Mouse (Mus musculus) olfactory bulb, adult 2 months (tissue): ENCODE measurements around the gene Cplx1.

Source experiments
- CTCF ChIP-seq: fragments of 200-500 bp; IDR thresholded peaks from 2 replicates; pipeline ENCODE4 v1.5.1; 2012; ENCODE audit warnings: low read depth, mild to moderate bottlenecking, low read length, moderate library complexity; ENCODE audit not compliant: insufficient read depth
- POLR2A ChIP-seq: fragments of 200-500 bp; IDR thresholded peaks from 2 replicates; pipeline ENCODE4 v1.6.1; 2012; ENCODE audit warnings: mild to moderate bottlenecking, low read depth, low read length, moderate library complexity; ENCODE audit not compliant: insufficient read depth

DNA sequence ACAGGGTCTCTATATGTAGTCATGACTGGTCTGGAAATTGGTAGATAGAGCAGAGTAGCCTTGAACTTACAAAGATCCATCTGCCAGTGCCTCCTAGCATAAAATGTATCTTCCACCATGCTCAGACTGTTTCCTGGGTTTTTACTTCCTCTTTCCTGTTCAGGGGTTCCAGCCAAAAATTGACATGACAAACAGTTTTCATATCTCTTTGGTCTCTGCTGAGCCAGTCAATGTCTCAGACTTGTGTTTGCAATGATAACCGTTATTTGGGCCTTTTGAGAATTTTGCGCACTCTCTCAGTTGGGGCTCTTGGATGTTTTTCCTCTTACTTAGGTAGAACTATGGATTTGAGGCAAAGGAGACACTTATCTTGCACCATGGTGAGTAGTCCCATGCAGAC lies 15.6 kb downstream of the Cplx1 start:
- TF ChIP-seq CTCF = no peak
- no peak for TF ChIP-seq POLR2A
